Mouse (Mus musculus) CD8-positive naive resting alpha-beta T cell, adult 2 months (primary cell): ENCODE measurements around the gene Ttc36.
"Not testable (repeated sequence)": the region's sequence is repeated elsewhere in the genome, so short reads cannot be mapped to it uniquely, and the experiment has no call there.

Source experiments
- DNase-seq, 2 experiments: peaks; one replicate each; pipeline ENCODE4 v3.0.0; 2022; ENCODE audit warnings: low read depth in 2 of 2, low spot score in 2 of 2

Ttc36 gene

DNA sequence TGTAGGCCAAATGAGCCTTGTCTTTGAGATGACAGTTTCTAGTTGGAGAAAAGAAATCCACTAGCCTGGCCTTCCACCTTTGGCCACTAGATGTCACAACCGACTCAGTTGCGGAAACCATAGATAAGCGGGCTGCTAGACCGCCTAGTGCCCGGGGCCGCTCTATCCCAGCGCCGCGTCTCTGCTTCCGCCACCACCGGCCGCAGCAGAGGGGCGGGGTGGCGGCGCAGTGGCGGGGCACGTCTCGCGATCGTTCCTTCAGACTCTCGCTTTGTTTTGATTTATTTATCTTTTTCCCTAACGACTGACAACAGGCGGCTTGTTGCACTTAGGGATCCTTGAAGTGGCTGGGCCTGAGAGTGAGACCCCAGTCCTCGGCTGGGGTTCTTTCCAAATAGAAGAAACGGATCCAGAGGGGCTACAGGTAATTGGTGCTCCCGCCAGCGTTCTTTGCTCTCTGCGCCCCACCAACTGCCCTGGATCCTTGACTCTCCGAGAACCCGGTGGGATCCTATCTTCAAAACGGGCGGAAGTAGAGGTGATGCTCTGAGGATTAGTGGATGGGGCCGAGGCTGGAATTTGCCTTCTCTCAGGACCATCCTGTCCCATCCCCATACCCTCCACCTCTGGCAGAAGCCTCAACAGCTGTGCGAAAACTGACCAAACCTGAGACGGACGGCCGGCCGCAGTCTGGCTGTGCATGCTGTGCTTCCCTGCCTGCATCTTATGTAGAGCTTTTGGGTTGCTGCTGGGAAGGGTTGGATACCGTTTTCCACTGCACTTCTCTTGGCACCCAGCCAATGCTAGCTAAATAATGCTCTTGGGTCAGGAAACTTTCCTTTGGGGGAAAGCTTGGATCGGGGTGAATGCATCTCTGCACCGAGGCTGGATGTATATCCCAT is 29.9 kb downstream of the Ttc36 start:
- peak; percentile 91 to 93 for DNase-seq

DNA sequence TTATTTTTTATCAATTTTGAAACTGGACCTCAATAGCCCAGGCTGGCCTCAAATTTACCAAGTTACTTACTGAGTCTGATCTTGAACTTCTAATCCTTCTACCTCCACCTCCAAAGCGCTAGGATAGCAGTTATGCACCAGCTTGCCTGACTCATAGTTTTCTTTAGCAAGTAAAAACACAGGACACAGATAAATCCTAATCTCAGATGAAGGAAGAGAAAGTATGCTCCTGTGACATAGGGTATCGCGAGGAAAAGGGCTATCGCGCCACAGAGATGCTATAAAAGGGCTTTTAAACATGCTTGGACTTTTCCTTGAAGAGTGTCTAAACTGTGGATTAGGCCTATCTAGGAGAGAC is 30.5 kb downstream of the Ttc36 start:
- DNase-seq, result peak in 1 of 2 experiments; percentile 9

DNA sequence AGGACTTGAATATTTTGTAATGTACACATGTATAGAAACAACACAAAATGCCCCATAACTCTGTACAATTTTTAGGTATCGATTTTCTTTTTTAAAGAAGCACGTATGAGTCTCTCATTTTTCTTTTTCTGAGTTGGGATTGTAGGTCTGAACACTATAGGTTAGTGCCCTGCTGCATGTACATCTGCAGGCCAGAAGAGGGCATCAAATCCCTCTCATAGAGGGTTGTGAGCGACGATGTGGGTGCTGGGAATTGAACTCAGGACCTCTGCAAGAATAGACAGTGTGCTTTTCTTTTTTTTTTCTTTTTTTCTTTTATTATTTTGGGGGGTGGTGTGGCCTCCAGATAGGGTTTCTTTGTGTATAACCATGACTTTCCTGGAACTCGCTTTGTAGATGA is 31.5 kb downstream of the Ttc36 start:
- DNase-seq, result no peak

DNA sequence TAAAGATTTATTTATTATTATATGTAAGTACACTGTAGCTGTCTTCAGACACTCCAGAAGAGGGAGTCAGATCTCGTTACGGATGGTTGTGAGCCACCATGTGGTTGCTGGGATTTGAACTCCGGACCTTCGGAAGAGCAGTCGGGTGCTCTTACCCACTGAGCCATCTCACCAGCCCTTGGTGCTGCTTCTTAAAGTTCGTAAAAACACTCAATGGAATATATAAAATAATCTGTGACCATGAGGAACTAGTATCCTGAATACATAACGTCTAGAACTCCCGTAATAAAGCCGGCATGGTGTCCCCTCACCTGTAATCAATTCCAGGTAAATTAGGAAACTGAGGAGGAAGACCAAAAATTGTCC is 34.9 kb downstream of the Ttc36 start:
- DNase-seq, result not testable (repeated sequence)

DNA sequence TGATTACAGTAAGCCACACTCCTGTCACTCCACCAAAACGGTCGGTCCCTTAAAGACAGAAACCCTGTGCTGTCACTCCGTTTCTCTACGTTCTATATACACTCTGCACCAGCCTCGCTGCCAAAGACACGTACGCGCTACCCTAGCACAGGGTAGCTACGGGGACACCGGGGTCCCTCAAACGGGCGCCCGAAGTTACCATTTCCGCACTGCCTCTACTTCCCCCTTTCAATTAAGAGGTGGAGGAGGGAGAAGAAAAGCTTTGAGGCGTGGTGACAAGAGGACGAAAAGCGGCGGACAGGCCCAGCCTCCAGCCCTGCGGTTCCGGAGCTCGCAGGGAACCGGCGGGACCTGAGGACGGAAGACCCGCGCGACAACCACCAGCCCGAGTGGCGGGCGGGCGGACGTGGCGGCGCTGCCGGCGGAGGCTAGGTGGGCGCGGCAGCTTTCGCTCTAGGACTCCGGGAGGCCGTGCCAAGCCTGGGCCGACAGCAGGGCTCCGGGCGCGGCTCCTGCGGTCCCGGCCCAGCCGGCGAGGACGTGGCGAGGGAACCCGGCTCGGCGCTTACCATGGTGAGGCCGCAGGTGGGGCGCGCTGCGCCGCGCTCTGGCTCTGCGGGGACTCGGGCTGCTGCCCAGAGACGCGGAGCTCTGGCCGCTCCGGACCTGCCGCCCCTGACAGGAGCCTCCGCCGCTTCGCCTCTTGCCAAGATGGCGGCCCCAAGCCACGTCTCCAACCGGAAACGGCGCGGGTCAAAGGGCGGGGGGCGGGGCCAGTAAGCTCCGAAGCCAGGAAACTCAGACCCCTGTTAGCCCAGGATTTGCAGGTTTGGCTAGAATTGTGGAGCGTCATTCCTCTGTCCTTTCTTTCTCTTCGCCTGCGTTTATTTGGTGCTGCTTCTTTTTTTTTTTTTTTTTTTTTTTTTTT is 35.5 kb downstream of the Ttc36 start, which contains the start of the genes Arcn1 and Ift46:
Gene Arcn1 (minus strand): TSS at position 745 of the 928 bp plus-strand sequence.
Gene Ift46 (plus strand): TSS at position 808 of the 928 bp plus-strand sequence.
- peak; percentile 65 to 73 for DNase-seq

DNA sequence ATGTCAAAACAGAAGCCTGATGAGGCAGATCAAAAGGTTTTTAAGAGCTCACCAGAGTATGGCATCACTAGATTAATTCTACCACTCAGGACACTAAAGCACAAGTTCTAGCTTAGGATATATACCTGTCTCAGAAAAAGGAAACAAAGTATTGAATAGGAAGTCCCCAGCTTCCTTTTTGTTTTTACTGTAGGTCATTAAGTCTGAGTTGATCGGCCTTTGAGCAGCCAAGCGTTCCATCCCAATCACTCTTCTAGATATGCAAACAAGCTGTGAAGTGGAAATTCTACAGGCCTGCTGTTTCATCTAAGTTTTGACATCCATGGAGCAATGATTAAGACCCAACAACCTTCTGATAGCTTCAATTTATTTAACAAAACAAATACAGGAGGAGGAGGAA is 42.0 kb downstream of the Ttc36 start:
- DNase-seq, result no peak
